Mouse (Mus musculus) MEL (cell line): ENCODE data around the gene Rab31.

Experiments
- CTCF ChIP-seq, 3 experiments: IDR thresholded peaks in 2 of 3; conservative IDR thresholded peaks in 1 of 3; 2 replicates each; pipeline ENCODE4 v1.5.1; 2011 to 2012; ENCODE audit warnings: low read length in 3 of 3, low read depth in 2 of 3, mild to moderate bottlenecking in 2 of 3, improper control_type of control experiment in 1 of 3, inconsistent platforms in 1 of 3, mixed read lengths in 1 of 3, moderate library complexity in 1 of 3; ENCODE audit not compliant: control insufficient read depth in 1 of 3, insufficient read depth in 1 of 3, poor library complexity in 1 of 3, severe bottlenecking in 1 of 3
- E2F4 ChIP-seq: IDR thresholded peaks from 2 replicates; pipeline ENCODE4 v1.6.1; 2011; ENCODE audit warnings: low read depth, low read length, improper control_type of control experiment, borderline replicate concordance
- ELF1 ChIP-seq: IDR thresholded peaks from 2 replicates; pipeline ENCODE4 v1.6.1; 2014; ENCODE audit warnings: low read depth, mild to moderate bottlenecking, inconsistent platforms, low read length, improper control_type of control experiment, moderate library complexity
- EP300 ChIP-seq, 2 experiments: IDR thresholded peaks; 2 replicates each; pipeline ENCODE4 v1.6.1; 2011; ENCODE audit warnings: improper control_type of control experiment in 2 of 2, low read length in 2 of 2, low read depth in 1 of 2, mild to moderate bottlenecking in 1 of 2
- GATA1 ChIP-seq: IDR thresholded peaks from 2 replicates; pipeline ENCODE4 v1.6.1; 2011; ENCODE audit warnings: low read depth, low read length, improper control_type of control experiment
- MAX ChIP-seq: IDR thresholded peaks from 2 replicates; pipeline ENCODE4 v1.6.1; 2011; ENCODE audit warnings: low read length, improper control_type of control experiment
- MXI1 ChIP-seq: IDR thresholded peaks from 2 replicates; pipeline ENCODE4 v1.6.1; 2011; ENCODE audit warnings: mild to moderate bottlenecking, low read depth, low read length, improper control_type of control experiment
- NRF1 ChIP-seq: IDR thresholded peaks from 2 replicates; pipeline ENCODE4 v1.6.1; 2014; ENCODE audit warnings: low read depth, mild to moderate bottlenecking, inconsistent platforms, low read length, improper control_type of control experiment, moderate library complexity; ENCODE audit not compliant: poor library complexity, insufficient read depth, severe bottlenecking
- POLR2A ChIP-seq, 2 experiments: IDR thresholded peaks; 2 replicates each; pipeline ENCODE4 v1.6.1; 2011 to 2012; ENCODE audit warnings: low read length in 2 of 2, mild to moderate bottlenecking in 2 of 2, control low read depth in 1 of 2, improper control_type of control experiment in 1 of 2, low read depth in 1 of 2, moderate library complexity in 1 of 2; ENCODE audit not compliant: control insufficient read depth in 1 of 2, insufficient read depth in 1 of 2, poor library complexity in 1 of 2
- RAD21 ChIP-seq: IDR thresholded peaks from 2 replicates; pipeline ENCODE4 v1.6.1; 2011; ENCODE audit warnings: mild to moderate bottlenecking, low read depth, low read length, improper control_type of control experiment
- TBP ChIP-seq: IDR thresholded peaks from 2 replicates; pipeline ENCODE4 v1.8.0; 2011; ENCODE audit warnings: low read depth, low read length, improper control_type of control experiment
- TCF12 ChIP-seq: IDR thresholded peaks from 2 replicates; pipeline ENCODE4 v1.6.1; 2014; ENCODE audit warnings: low read depth, mild to moderate bottlenecking, inconsistent platforms, low read length, improper control_type of control experiment, moderate library complexity
- USF1 ChIP-seq: IDR thresholded peaks from 2 replicates; pipeline ENCODE4 v1.6.1; 2014; ENCODE audit warnings: low read depth, mild to moderate bottlenecking, inconsistent platforms, low read length, improper control_type of control experiment, moderate library complexity
- ZKSCAN1 ChIP-seq: IDR thresholded peaks from 2 replicates; pipeline ENCODE4 v1.6.1; 2012; ENCODE audit warnings: low read depth, mild to moderate bottlenecking, inconsistent platforms, low read length, improper control_type of control experiment, moderate library complexity

- TF ChIP-seq CTCF (IDR thresholded peaks at IDR 0.05 in 2 of 3, conservative IDR thresholded peaks at IDR 0.05 in 1 of 3; ENCODE audit: control insufficient read depth in 1 of 3, insufficient read depth in 1 of 3, low read depth in 2 of 3, low read length in 3 of 3, poor library complexity in 1 of 3, severe bottlenecking in 1 of 3), result no peak
- no peak for TF ChIP-seq GATA1
- no peak for TF ChIP-seq NRF1
- no peak for TF ChIP-seq POLR2A (IDR thresholded peaks at IDR 0.05; ENCODE audit: control insufficient read depth in 1 of 2, insufficient read depth in 1 of 2, low read depth in 1 of 2, low read length in 2 of 2, poor library complexity in 1 of 2)
- TF ChIP-seq ELF1, result no peak
- TF ChIP-seq MAX, result no peak
- TF ChIP-seq ZKSCAN1, result no peak
- TF ChIP-seq MXI1, result no peak
- no peak for TF ChIP-seq TCF12
- TF ChIP-seq RAD21, result no peak
- no peak for TF ChIP-seq EP300 (IDR thresholded peaks at IDR 0.05; ENCODE audit: low read depth in 1 of 2, low read length in 2 of 2)
- TF ChIP-seq USF1, result no peak
- no peak for TF ChIP-seq TBP
- no peak for TF ChIP-seq E2F4
Observed at GRCm38 (mm10) chr17:65725381-65725780, 47.2 kb downstream of the Rab31 start.
